Mouse (Mus musculus): ENCODE data around the gene Mdga1. TPM values are rescaled to one million over a fixed set of nuclear protein-coding genes. Genes with fewer than 3 reads are reported as not detected.

Gene Mdga1
- 1 to 10 TPM; 1.0 to 1.3 TPM for total RNA-seq (2023)

DNA sequence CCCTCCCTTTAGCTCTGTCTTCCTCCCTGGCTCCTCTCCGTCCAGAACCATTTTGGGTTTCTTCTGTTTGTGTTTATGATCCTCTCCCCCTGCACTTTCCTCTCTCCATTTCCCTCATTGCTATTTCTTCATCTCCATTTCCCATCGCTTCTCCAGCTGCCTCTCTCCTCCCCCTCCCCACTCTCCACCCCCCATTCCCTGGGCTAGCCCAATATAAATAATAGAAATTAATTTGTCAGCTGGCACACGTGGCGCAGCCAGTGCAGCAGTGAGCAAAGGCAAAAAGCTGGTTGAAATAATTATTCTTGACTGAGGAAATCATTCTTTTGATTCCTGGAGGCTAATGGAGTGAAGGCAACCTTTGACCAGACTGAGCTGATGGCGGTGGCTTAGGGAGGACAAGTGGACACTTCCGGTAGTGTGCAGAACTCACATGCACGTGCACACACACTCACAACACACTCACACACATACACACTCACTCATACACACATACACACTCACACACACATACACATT is at the start of gene Mdga1:
Gene Mdga1, minus strand, starts transcription at position 51 of the 519 bp plus-strand sequence.

DNA sequence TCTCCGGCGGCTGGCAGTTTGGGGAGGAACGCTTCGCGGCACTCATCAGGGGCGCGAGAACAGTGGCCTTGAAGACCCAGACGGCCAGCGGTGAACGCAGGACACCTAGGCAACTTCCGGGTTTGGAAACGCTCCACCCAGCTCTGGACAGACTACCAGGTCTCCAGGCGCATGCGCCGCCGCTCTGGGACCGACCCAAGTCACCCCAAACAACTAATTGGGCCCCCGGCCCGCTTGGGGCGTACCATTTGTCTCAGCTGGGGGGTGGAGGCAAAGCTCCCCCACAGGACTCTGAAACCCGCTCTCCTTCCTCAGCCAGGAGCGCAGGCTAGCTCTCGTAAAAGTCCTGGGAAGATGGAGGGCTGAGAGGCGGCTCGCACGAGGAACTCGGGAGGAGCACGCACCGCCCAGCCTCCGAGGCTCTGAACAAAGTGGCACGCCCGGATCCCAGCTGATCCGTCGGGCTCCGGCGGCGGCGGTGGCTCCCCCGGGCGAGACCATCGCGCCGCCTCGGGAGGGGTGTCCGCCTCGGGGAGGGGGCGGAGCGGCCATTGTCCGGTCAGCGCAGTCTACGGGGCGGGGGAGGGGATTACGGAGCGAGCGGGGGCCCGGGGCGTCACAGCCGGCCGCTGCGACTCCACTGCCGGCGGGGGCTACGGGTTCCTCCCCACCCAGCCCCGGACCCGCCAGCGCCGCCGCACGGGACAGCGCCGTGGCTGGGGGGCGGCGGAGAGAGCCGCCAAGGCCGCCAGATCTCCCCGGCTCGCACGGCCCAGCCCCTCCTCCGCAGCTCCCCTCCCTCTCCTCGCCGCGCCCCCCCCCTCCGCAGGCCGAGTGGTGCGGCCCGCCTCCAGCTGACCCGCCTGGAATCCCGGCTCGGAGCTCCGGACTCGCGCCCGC is 34.6 kb upstream of the Mdga1 start, which contains the start of gene Zfand3:
Gene Zfand3, plus strand, starts transcription at position 531 of the 900 bp plus-strand sequence.

Other genes starting within 250 kb of the Mdga1 start
- gene Zfand3, start 34.6 kb upstream of the Mdga1 start, total RNA-seq (2023): 100 to 1,000 TPM; 127 to 129 TPM

All from neutrophil, adult 59 days (primary cell).